Mouse (Mus musculus) midbrain, embryonic 11.5 days (tissue): ENCODE results near the gene Ep400. TPM values are rescaled to one million over a fixed set of nuclear protein-coding genes. Genes with fewer than 3 reads are reported as not detected.

Experiments used
- ATAC-seq: fragments of 200-750 bp; cut with Nextera tagmentation; 2 replicates; pipeline ENCODE4 v1.8.0; 2017; ENCODE audit warnings: moderate TSS enrichment, moderate library complexity; ENCODE audit not compliant: low FRiP score
- DNase-seq: peaks from one replicate; pipeline ENCODE4 v3.0.0; 2015; ENCODE audit warnings: low spot score; ENCODE audit errors: missing footprints
- H3K27ac ChIP-seq: fragments of 300-500 bp; sonication (generic); 2 replicates; pipeline ENCODE4 v1.5.1; 2014; ENCODE audit warnings: low read depth, low read length
- H3K27me3 ChIP-seq: fragments of 300-500 bp; sonication (generic); 2 replicates; pipeline ENCODE4 v1.6.1; 2014; ENCODE audit warnings: mild to moderate bottlenecking, low read length, moderate library complexity, mixed read lengths; ENCODE audit not compliant: control insufficient read depth, insufficient read depth
- H3K36me3 ChIP-seq: fragments of 300-500 bp; sonication (generic); 2 replicates; pipeline ENCODE4 v1.6.1; 2014; ENCODE audit warnings: mild to moderate bottlenecking, low read length, moderate library complexity, mixed read lengths; ENCODE audit not compliant: control insufficient read depth, insufficient read depth
- H3K4me1 ChIP-seq: fragments of 300-500 bp; sonication (generic); 2 replicates; pipeline ENCODE4 v1.6.1; 2014; ENCODE audit warnings: low read length; ENCODE audit not compliant: control insufficient read depth, insufficient read depth
- H3K4me2 ChIP-seq: fragments of 300-500 bp; sonication (generic); 2 replicates; pipeline ENCODE4 v1.6.1; 2014; ENCODE audit warnings: mild to moderate bottlenecking, moderate library complexity
- H3K4me3 ChIP-seq: fragments of 300-500 bp; sonication (generic); 2 replicates; pipeline ENCODE4 v1.5.1; 2014; ENCODE audit warnings: low read depth, low read length
- H3K9ac ChIP-seq: fragments of 300-500 bp; sonication (generic); 2 replicates; pipeline ENCODE4 v1.6.1; 2014; ENCODE audit warnings: low read length
- H3K9me3 ChIP-seq: fragments of 300-500 bp; sonication (generic); 2 replicates; pipeline ENCODE4 v1.6.1; 2016; ENCODE audit warnings: low read length; ENCODE audit not compliant: control insufficient read depth
- WGBS: fragments of 180-500 bp; shearing (Covaris S2); extraction: QIAGEN DNeasy Blood & Tissue Kit; methylation state at CpG from one replicate; pipeline ENCODE4 v1.1.7; 2014; 5-methylcytosine and 5-hydroxymethylcytosine counted together
- polyA plus RNA-seq: library from polyadenylated mRNA; unstranded; fragments of >200 nt; fragmentation: Nextera tagmentation; extraction: Ambion mirVana; gene quantifications from 2 replicates; pipeline ENCODE4 v1.2.1, GENCODE M21; 2014

Ep400 gene
- polyA plus RNA-seq, 1 experiment from 2014 or later, result 40.0 TPM

DNA sequence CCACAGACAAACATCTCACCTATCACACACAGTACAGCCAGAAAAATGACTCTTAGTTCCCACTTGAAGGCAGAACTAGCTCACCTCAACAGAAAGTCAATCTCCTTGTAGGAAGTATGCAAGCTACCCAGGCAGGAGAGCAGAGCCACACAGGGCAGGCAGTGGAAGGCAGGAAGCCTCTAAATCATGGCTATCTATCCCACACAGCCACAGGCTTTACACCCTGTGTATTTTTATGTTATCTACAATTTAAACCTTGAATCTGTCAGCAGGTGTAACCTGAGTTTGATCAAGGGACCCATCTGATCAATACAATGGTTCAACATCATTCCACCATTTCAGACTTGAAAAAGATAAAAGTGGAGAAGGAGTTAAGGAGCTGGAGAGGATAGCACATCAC lies 32.3 kb upstream of the Ep400 start:
- no peaks in the 10 kb centered on the region for H3K27me3 ChIP-seq
- ATAC-seq (no peak), DNase-seq (peak; percentile 45)
- no peaks in the 10 kb centered on the region for H3K9me3 ChIP-seq
- H3K4me1 ChIP-seq, result peaks cover 10% of the 10 kb centered on the region
- H3K9ac ChIP-seq, result no peak overlapping the region
- no peak overlapping the region for H3K4me3 ChIP-seq
- no peak overlapping the region for H3K27ac ChIP-seq
- H3K4me2 ChIP-seq, result no peak overlapping the region
- peaks cover 13% of the 10 kb centered on the region; the same call in 1 of the 2 replicates for H3K36me3 ChIP-seq

DNA sequence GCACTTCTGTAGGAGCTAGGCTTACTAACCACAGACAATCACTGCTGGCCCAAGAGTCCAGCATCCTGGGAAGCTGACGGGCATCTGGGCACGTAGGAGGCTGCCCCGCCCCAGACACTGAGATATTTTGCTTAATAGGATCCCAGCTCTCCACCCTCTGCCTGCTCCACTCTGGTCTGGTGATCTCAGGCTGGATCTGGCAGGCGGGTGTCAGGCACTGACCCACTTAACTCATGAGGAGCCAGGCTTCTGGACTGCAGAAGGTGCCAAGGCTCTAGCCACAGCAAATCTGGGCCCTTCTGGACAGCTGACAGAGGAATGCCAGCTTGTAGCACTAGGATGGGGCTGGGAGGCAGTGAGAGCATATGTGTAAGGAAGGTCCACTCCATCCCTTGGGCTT lies 31.7 kb upstream of the Ep400 start:
- H3K36me3 ChIP-seq, result peaks cover 15% of the 10 kb centered on the region; the same call in 1 of the 2 replicates
- ATAC-seq (no peak), DNase-seq (no peak)
- no peak overlapping the region for H3K27ac ChIP-seq
- H3K27me3 ChIP-seq, result no peaks in the 10 kb centered on the region
- no peak overlapping the region for H3K4me3 ChIP-seq
- no peak overlapping the region for H3K4me2 ChIP-seq
- WGBS, result 86% methylated on average over 4 of the region's 4 CpGs
- H3K9ac ChIP-seq, result no peak overlapping the region
- no peaks in the 10 kb centered on the region for H3K9me3 ChIP-seq
- peaks cover 6% of the 10 kb centered on the region for H3K4me1 ChIP-seq

DNA sequence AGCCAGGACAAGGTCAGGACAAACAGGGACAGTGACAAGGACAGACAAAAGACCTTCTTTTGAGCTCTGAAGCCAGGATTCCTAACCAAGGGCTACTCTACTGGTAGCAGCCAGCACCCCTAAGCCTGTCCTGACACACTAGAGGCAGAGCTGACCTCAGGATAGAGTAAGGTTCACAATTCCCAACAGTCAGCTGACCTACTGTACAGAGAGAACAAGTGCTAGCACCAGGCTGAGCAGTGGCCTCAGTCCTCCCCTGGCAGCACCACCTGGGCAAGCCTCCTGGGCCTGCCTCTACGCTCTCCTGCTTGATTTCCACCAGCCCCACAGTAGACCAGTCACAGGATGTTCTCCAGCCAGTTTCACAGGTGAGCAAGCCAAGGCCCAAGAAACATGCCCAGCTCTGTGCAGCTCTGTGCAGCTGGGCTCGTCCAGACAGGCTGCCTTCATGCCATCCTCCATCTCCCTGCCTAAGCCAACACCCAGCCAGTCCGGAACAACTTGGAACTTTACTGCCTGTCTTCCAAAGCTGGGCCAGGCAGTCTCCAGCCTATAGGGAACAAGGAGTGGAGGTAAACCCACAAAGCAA lies 30.6 kb upstream of the Ep400 start:
- no peak for DNase-seq
- 80% methylated on average over 3 of the region's 3 CpGs for WGBS
- H3K9me3 ChIP-seq, result no peaks in the 10 kb centered on the region
- H3K27ac ChIP-seq, result no peak overlapping the region
- no peak overlapping the region for H3K4me3 ChIP-seq
- no peak overlapping the region for H3K4me2 ChIP-seq
- no peak for ATAC-seq
- H3K4me1 ChIP-seq, result no peaks in the 10 kb centered on the region
- no peak overlapping the region for H3K9ac ChIP-seq
- no peaks in the 10 kb centered on the region for H3K27me3 ChIP-seq
- H3K36me3 ChIP-seq, result peaks cover 12% of the 10 kb centered on the region

DNA sequence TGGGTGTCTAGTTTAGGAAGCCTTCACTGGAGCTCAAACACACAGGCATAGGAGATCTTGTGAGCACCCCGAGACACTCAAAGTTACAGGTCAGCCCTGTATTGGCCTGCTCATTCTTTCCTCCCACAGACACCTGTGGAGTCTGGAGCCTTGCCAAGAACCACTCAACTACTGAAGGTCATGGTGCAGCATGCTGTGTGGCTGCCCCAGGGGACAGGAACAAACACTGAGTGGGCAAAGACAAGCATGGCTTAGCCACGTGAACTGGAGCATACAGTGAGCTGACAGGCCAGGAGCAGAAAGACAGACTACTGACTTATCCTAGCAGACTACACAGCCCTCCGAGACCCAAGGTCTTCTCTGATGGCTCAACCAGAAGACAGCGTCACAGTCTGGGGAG lies 27.2 kb upstream of the Ep400 start:
- Histone ChIP-seq H3K4me1 (no peaks in the 10 kb centered on the region), H3K36me3 (peaks cover 36% of the 10 kb centered on the region), H3K9me3 (no peaks in the 10 kb centered on the region), H3K27ac (no peak overlapping the region), H3K9ac (no peak overlapping the region), H3K27me3 (no peaks in the 10 kb centered on the region), H3K4me2 (no peak overlapping the region), H3K4me3 (no peak overlapping the region)
- 85% methylated on average over 4 of the region's 4 CpGs for WGBS
- ATAC-seq (no peak), DNase-seq (peak; percentile 17)

DNA sequence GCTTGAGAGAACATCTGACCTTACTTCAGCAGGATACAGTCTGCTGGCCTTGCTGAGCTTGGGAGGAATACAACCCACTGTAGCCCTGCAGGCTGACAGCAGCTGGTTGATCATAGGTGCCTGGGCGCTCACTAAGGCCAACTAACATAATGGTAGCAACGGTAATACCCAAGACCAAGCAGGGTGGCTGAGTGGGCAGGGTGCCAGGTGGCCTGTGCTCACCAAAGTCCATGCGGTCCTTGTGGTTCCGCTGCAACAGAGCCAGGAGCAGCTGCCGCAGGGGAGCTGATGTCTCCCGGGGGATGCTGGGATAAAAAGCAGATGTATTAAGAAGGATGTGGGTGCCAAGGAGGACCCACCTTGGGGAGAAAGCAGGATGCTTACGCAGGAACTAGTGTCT lies 23.8 kb upstream of the Ep400 start:
- Histone ChIP-seq H3K4me3 (no peak overlapping the region), H3K4me1 (no peaks in the 10 kb centered on the region), H3K36me3 (peaks cover 60% of the 10 kb centered on the region), H3K27me3 (no peaks in the 10 kb centered on the region), H3K9me3 (no peaks in the 10 kb centered on the region), H3K4me2 (no peak overlapping the region), H3K27ac (no peak overlapping the region), H3K9ac (no peak overlapping the region)
- DNase-seq (peak; percentile 53), ATAC-seq (no peak)
- WGBS, result 97% methylated on average over 7 of the region's 7 CpGs

DNA sequence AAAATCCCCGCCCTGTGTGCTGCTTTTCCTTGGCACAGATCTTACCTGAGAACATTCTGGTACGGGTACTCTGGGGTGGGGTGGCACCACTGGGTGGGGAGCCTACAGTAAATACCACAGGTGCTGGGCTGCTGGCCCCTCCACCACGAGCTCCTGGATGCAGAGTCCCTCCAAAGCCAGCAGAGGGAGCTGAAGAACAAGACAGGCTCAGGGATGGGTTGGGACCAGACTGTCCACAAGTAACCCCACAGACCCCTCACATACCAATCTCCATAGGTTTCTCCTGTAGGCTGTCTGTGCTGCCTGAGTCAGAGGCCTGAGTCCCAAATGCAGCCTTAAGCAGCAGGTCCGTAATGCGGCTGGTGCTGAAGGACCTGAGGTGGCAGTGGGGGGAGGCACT lies 18.2 kb upstream of the Ep400 start:
- Histone ChIP-seq H3K36me3 (peaks cover 64% of the 10 kb centered on the region), H3K4me3 (no peak overlapping the region), H3K9me3 (no peaks in the 10 kb centered on the region), H3K27ac (no peak overlapping the region), H3K9ac (no peak overlapping the region), H3K4me1 (no peaks in the 10 kb centered on the region), H3K4me2 (no peak overlapping the region), H3K27me3 (no peaks in the 10 kb centered on the region)
- ATAC-seq (peak; percentile 70), DNase-seq (no peak)
- WGBS, result 62% methylated on average over 5 of the region's 5 CpGs

DNA sequence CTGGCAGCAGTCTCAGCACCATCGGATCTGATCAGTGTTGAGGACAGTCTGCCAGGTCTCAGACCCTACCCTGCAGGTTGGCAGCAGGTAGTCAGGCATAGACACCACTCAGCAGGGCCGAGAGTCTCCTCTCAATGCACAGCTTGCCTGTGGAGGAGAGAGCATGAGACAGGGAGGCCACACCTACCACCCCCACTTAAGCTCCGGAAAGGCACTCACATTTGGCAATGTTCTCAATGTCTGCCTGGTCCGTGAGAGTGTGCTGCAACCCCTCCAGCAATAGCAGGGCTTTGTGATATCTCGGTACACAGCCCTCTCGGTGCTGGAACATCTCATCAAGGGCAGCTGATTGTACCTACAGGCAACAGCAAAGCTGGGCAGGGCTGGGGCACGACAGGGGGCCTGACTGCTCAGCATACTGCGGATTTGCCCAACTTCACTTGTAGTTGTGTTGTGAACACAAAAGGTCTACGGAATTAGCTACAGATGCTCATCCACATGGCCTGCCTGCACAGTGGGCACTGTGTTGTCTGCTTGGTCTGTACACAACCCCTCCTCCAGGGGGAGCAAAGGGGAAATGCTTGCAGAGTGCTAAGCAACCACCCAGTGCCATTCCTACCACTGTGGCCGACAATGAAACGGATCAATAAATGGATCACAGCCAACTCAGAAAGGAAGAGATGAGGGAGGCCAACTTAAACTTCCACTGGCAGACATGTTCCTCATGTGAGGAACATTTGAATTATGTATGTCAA lies 15.7 kb upstream of the Ep400 start:
- DNase-seq (no peak), ATAC-seq (no peak)
- no peaks in the 10 kb centered on the region for H3K27me3 ChIP-seq
- 83% methylated on average over 11 of the region's 11 CpGs for WGBS
- H3K9me3 ChIP-seq, result no peaks in the 10 kb centered on the region
- H3K36me3 ChIP-seq, result peaks cover 45% of the 10 kb centered on the region
- H3K4me3 ChIP-seq, result no peak overlapping the region
- H3K4me1 ChIP-seq, result no peaks in the 10 kb centered on the region
- no peak overlapping the region for H3K4me2 ChIP-seq
- H3K27ac ChIP-seq, result no peak overlapping the region
- no peak overlapping the region for H3K9ac ChIP-seq

DNA sequence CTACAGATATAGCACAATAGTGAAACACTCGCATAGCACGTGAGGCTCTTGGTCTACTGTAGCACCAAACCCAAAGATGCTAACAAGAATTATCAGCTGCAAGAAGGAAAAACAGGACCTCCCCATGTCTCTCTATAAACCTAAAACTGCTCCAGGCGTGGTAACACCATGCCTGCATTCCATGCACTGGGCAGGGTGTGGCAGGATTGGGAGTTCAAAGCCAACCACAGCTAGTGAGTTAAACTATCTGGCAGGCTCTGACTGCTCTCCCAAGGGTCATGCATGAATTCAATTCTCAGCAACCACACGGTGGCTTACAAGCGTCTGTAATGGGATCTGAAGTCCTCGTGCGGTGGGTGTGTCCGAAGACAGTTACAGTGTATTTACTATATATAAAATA lies 12.6 kb upstream of the Ep400 start:
- Histone ChIP-seq H3K4me3 (no peak overlapping the region), H3K4me1 (peaks cover 10% of the 10 kb centered on the region), H3K36me3 (peaks cover 25% of the 10 kb centered on the region), H3K4me2 (no peak overlapping the region), H3K9me3 (no peaks in the 10 kb centered on the region), H3K9ac (no peak overlapping the region), H3K27me3 (no peaks in the 10 kb centered on the region), H3K27ac (no peak overlapping the region)
- ATAC-seq (no peak), DNase-seq (no peak)
- 82% methylated on average over 8 of the region's 8 CpGs for WGBS

DNA sequence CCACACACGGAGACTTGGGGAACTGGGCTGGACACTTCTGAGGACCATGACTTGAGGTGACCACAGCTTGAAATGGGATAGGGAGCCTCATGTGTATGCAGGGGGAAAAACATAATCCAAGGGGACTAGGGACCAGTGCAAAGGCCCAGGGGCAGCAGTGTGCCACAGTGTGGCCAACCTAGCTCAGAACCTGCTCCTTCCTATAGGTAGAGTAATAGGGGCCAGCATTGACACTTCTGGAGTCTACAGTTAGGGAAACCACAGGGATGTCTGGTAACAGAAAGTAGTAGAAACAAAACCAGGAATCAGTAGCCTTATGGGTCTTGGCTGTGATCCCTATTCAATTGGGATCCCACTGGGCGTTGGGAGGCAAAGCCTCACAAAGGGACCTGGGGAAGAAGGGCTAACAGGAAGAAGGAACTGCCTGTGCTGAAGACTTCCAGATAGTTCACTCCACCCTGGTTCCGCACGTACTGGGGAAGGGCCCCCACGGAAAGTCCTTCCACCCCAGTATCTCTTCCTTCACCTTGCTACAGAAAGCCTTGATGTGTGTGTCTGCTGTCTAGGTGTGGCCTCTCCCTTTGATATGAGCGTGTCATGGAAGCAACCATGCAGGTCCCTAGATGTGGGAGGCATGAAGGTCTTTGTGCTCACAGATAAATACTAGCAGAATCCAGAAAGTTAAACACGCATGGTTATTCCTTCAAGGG lies 11.2 kb upstream of the Ep400 start:
- 80% methylated on average over 7 of the region's 7 CpGs for WGBS
- Histone ChIP-seq H3K36me3 (peaks cover 12% of the 10 kb centered on the region), H3K4me1 (peaks cover 10% of the 10 kb centered on the region), H3K9me3 (no peaks in the 10 kb centered on the region), H3K27me3 (no peaks in the 10 kb centered on the region), H3K4me3 (no peak overlapping the region), H3K4me2 (no peak overlapping the region), H3K9ac (no peak overlapping the region), H3K27ac (no peak overlapping the region)
- ATAC-seq (no peak), DNase-seq (no peak)
